Mouse (Mus musculus): ENCODE results near the gene Wwp2.

- TF ChIP-seq CTCF (IDR thresholded peaks at IDR 0.05; ENCODE audit: borderline replicate concordance, extremely low read depth, insufficient read depth, insufficient read length) = no peak
- TF ChIP-seq POLR2A (IDR thresholded peaks at IDR 0.05; ENCODE audit: borderline replicate concordance, extremely low read depth, insufficient read depth, insufficient read length, poor library complexity, severe bottlenecking) = no peak
Observed at GRCm38 (mm10) chr8:107473369-107473768, 37.2 kb downstream of the Wwp2 start.

Data from brain, embryonic 14.5 days (tissue).